Mouse (Mus musculus) ovary, adult 18-20 months (tissue): ENCODE measurements around the gene Cnbd2.

Experiments used
- DNase-seq: peaks from one replicate; pipeline ENCODE4 v3.0.0; 2022; ENCODE audit warnings: low spot score, mixed read lengths

The Cnbd2 gene

GRCm38 (mm10) chr2:156311841-156312291, 233 bp upstream of the Cnbd2 start:
- DNase-seq: peak; percentile 33

- no peak for DNase-seq
Observed at GRCm38 (mm10) chr2:156313153-156313552, 1.1 kb downstream of the Cnbd2 start.

GRCm38 (mm10) chr2:156314811-156315210, 2.7 kb downstream of the Cnbd2 start:
- no peak for DNase-seq

- DNase-seq: no peak
Observed at GRCm38 (mm10) chr2:156318491-156318890, 6.4 kb downstream of the Cnbd2 start.

- no peak for DNase-seq
Observed at GRCm38 (mm10) chr2:156321538-156321937, 9.4 kb downstream of the Cnbd2 start.

- DNase-seq: peak; percentile 59
Observed at GRCm38 (mm10) chr2:156324116-156324588, 12.1 kb downstream of the Cnbd2 start.

- DNase-seq: peak; percentile 12
Observed at GRCm38 (mm10) chr2:156324681-156325080, 12.6 kb downstream of the Cnbd2 start.

GRCm38 (mm10) chr2:156330681-156331080, 18.6 kb downstream of the Cnbd2 start:
- DNase-seq: no peak

GRCm38 (mm10) chr2:156331446-156331965, 19.4 kb downstream of the Cnbd2 start:
- no peak for DNase-seq

- no peak for DNase-seq
Observed at GRCm38 (mm10) chr2:156340078-156340477, 28.0 kb downstream of the Cnbd2 start.

GRCm38 (mm10) chr2:156344775-156345532, 32.9 kb downstream of the Cnbd2 start:
- DNase-seq: no peak

- no peak for DNase-seq
Observed at GRCm38 (mm10) chr2:156348812-156349211, 36.7 kb downstream of the Cnbd2 start.

- DNase-seq: no peak
Observed at GRCm38 (mm10) chr2:156349286-156349848, 37.3 kb downstream of the Cnbd2 start.

GRCm38 (mm10) chr2:156351243-156351642, 39.1 kb downstream of the Cnbd2 start:
- DNase-seq: no peak

GRCm38 (mm10) chr2:156352413-156353165, 40.5 kb downstream of the Cnbd2 start:
- DNase-seq: no peak

- no peak for DNase-seq
Observed at GRCm38 (mm10) chr2:156353265-156353692, 41.2 kb downstream of the Cnbd2 start.

- no peak for DNase-seq
Observed at GRCm38 (mm10) chr2:156356031-156356430, 43.9 kb downstream of the Cnbd2 start.

- no peak for DNase-seq
Observed at GRCm38 (mm10) chr2:156368465-156368864, 56.4 kb downstream of the Cnbd2 start.

- DNase-seq: no peak
Observed at GRCm38 (mm10) chr2:156370896-156371295, 58.8 kb downstream of the Cnbd2 start.

- DNase-seq: no peak
Observed at GRCm38 (mm10) chr2:156376956-156377355, 64.9 kb downstream of the Cnbd2 start.

GRCm38 (mm10) chr2:156379929-156380328, 67.8 kb downstream of the Cnbd2 start:
- DNase-seq: no peak

GRCm38 (mm10) chr2:156381350-156381749, 69.3 kb downstream of the Cnbd2 start:
- no peak for DNase-seq
